Mouse (Mus musculus): ENCODE data around the gene Map2k5. TPM values are rescaled to one million over a fixed set of nuclear protein-coding genes. Genes with fewer than 3 reads are reported as not detected.

The Map2k5 gene
- polyA plus RNA-seq, 1 experiment from 2014 or later, result 37.3 TPM

GRCm38 (mm10) chr9:63359016-63359415, 18.7 kb downstream of the Map2k5 start:
- no peak for DNase-seq
- ATAC-seq (ENCODE audit: insufficient read depth), result no peak
- 77% methylated on average over 5 of the region's 5 CpGs for WGBS

GRCm38 (mm10) chr9:63356721-63357120, 21.0 kb downstream of the Map2k5 start:
- Histone ChIP-seq H3K4me3 (ENCODE audit: low read depth, low read length) (no peak overlapping the region), H3K36me3 (ENCODE audit: insufficient read depth) (peaks cover 3% of the 10 kb centered on the region; the same call in 1 of the 2 replicates), H3K27me3 (ENCODE audit: insufficient read depth, low read length) (no peaks in the 10 kb centered on the region), H3K9ac (no peak overlapping the region), H3K4me1 (ENCODE audit: insufficient read depth) (no peaks in the 10 kb centered on the region), H3K27ac (ENCODE audit: low read depth) (no peak overlapping the region), H3K9me3 (ENCODE audit: low read depth, low read length) (no peaks in the 10 kb centered on the region), H3K4me2 (no peak overlapping the region)
- WGBS, result 82% methylated on average over 4 of the region's 4 CpGs
- ATAC-seq (ENCODE audit: insufficient read depth) (no peak), DNase-seq (no peak)
- TF ChIP-seq CTCF (IDR thresholded peaks at IDR 0.05; ENCODE audit: low read depth), result no peak

More at GRCm38 (mm10) chr9:63359016-63359415, 18.7 kb downstream of the Map2k5 start:
- Histone ChIP-seq H3K36me3 (ENCODE audit: insufficient read depth) (peaks cover 3% of the 10 kb centered on the region; the same call in 1 of the 2 replicates), H3K4me1 (ENCODE audit: insufficient read depth) (no peaks in the 10 kb centered on the region), H3K27ac (ENCODE audit: low read depth) (no peak overlapping the region), H3K9ac (no peak overlapping the region), H3K9me3 (ENCODE audit: low read depth, low read length) (no peaks in the 10 kb centered on the region), H3K27me3 (ENCODE audit: insufficient read depth, low read length) (no peaks in the 10 kb centered on the region), H3K4me3 (ENCODE audit: low read depth, low read length) (no peak overlapping the region), H3K4me2 (no peak overlapping the region)
- TF ChIP-seq CTCF (IDR thresholded peaks at IDR 0.05; ENCODE audit: low read depth), result no peak

GRCm38 (mm10) chr9:63356278-63356677, 21.4 kb downstream of the Map2k5 start:
- Histone ChIP-seq H3K36me3 (ENCODE audit: insufficient read depth) (peaks cover 3% of the 10 kb centered on the region; the same call in 1 of the 2 replicates), H3K27ac (ENCODE audit: low read depth) (no peak overlapping the region), H3K4me3 (ENCODE audit: low read depth, low read length) (no peak overlapping the region), H3K4me2 (no peak overlapping the region), H3K9ac (no peak overlapping the region), H3K9me3 (ENCODE audit: low read depth, low read length) (no peaks in the 10 kb centered on the region), H3K27me3 (ENCODE audit: insufficient read depth, low read length) (no peaks in the 10 kb centered on the region), H3K4me1 (ENCODE audit: insufficient read depth) (no peaks in the 10 kb centered on the region)
- WGBS, result 73% methylated on average over 9 of the region's 9 CpGs
- DNase-seq (no peak), ATAC-seq (ENCODE audit: insufficient read depth) (no peak)
- TF ChIP-seq CTCF (IDR thresholded peaks at IDR 0.05; ENCODE audit: low read depth), result no peak

GRCm38 (mm10) chr9:63354168-63354567, 23.5 kb downstream of the Map2k5 start:
- H3K27ac ChIP-seq (ENCODE audit: low read depth), result no peak overlapping the region
- peak; percentile 29 for DNase-seq
- TF ChIP-seq CTCF (IDR thresholded peaks at IDR 0.05; ENCODE audit: low read depth), result no peak
- H3K27me3 ChIP-seq (ENCODE audit: insufficient read depth, low read length), result no peaks in the 10 kb centered on the region
- H3K4me2 ChIP-seq, result no peak overlapping the region
- H3K36me3 ChIP-seq (ENCODE audit: insufficient read depth), result peaks cover 3% of the 10 kb centered on the region; the same call in 1 of the 2 replicates
- WGBS, result 76% methylated on average over 4 of the region's 4 CpGs
- no peaks in the 10 kb centered on the region for H3K9me3 ChIP-seq (ENCODE audit: low read depth, low read length)
- H3K4me1 ChIP-seq (ENCODE audit: insufficient read depth), result no peaks in the 10 kb centered on the region
- no peak overlapping the region for H3K9ac ChIP-seq
- no peak for ATAC-seq (ENCODE audit: insufficient read depth)
- H3K4me3 ChIP-seq (ENCODE audit: low read depth, low read length), result no peak overlapping the region

- no peak overlapping the region for H3K9ac ChIP-seq
- no peak overlapping the region for H3K4me3 ChIP-seq (ENCODE audit: low read depth, low read length)
- no peak for DNase-seq
- no peaks in the 10 kb centered on the region for H3K9me3 ChIP-seq (ENCODE audit: low read depth, low read length)
- H3K36me3 ChIP-seq (ENCODE audit: insufficient read depth), result no peaks in the 10 kb centered on the region
- no peaks in the 10 kb centered on the region for H3K27me3 ChIP-seq (ENCODE audit: insufficient read depth, low read length)
- no peak for TF ChIP-seq CTCF (IDR thresholded peaks at IDR 0.05; ENCODE audit: low read depth)
- H3K4me1 ChIP-seq (ENCODE audit: insufficient read depth), result no peaks in the 10 kb centered on the region
- H3K4me2 ChIP-seq, result no peak overlapping the region
- WGBS, result 89% methylated on average over 8 of the region's 8 CpGs
- no peak for ATAC-seq (ENCODE audit: insufficient read depth)
- H3K27ac ChIP-seq (ENCODE audit: low read depth), result no peak overlapping the region
Measured at GRCm38 (mm10) chr9:63350030-63350429, 27.7 kb downstream of the Map2k5 start.

GRCm38 (mm10) chr9:63349241-63349640, 28.5 kb downstream of the Map2k5 start:
- Histone ChIP-seq H3K36me3 (ENCODE audit: insufficient read depth) (no peaks in the 10 kb centered on the region), H3K4me1 (ENCODE audit: insufficient read depth) (no peaks in the 10 kb centered on the region), H3K27me3 (ENCODE audit: insufficient read depth, low read length) (no peaks in the 10 kb centered on the region), H3K4me2 (no peak overlapping the region), H3K4me3 (ENCODE audit: low read depth, low read length) (no peak overlapping the region), H3K27ac (ENCODE audit: low read depth) (no peak overlapping the region), H3K9ac (no peak overlapping the region), H3K9me3 (ENCODE audit: low read depth, low read length) (no peaks in the 10 kb centered on the region)
- TF ChIP-seq CTCF (IDR thresholded peaks at IDR 0.05; ENCODE audit: low read depth), result no peak
- no peak for DNase-seq
- ATAC-seq (ENCODE audit: insufficient read depth), result no peak
- 63% methylated on average over 3 of the region's 3 CpGs for whole genome bisulfite sequencing

GRCm38 (mm10) chr9:63348146-63348545, 29.6 kb downstream of the Map2k5 start:
- Histone ChIP-seq H3K36me3 (ENCODE audit: insufficient read depth) (no peaks in the 10 kb centered on the region), H3K4me2 (no peak overlapping the region), H3K27me3 (ENCODE audit: insufficient read depth, low read length) (no peaks in the 10 kb centered on the region), H3K9ac (no peak overlapping the region), H3K4me1 (ENCODE audit: insufficient read depth) (no peaks in the 10 kb centered on the region), H3K9me3 (ENCODE audit: low read depth, low read length) (no peaks in the 10 kb centered on the region), H3K27ac (ENCODE audit: low read depth) (no peak overlapping the region), H3K4me3 (ENCODE audit: low read depth, low read length) (no peak overlapping the region)
- 86% methylated on average over 1 of the region's 1 CpGs for WGBS
- DNase-seq, result no peak
- no peak for ATAC-seq (ENCODE audit: insufficient read depth)
- TF ChIP-seq CTCF (IDR thresholded peaks at IDR 0.05; ENCODE audit: low read depth), result no peak

- Histone ChIP-seq H3K9me3 (ENCODE audit: low read depth, low read length) (no peaks in the 10 kb centered on the region), H3K4me1 (ENCODE audit: insufficient read depth) (no peaks in the 10 kb centered on the region), H3K27me3 (ENCODE audit: insufficient read depth, low read length) (no peaks in the 10 kb centered on the region), H3K36me3 (ENCODE audit: insufficient read depth) (no peaks in the 10 kb centered on the region), H3K4me2 (no peak overlapping the region), H3K4me3 (ENCODE audit: low read depth, low read length) (no peak overlapping the region), H3K9ac (no peak overlapping the region), H3K27ac (ENCODE audit: low read depth) (no peak overlapping the region)
- no peak for TF ChIP-seq CTCF (IDR thresholded peaks at IDR 0.05; ENCODE audit: low read depth)
- DNase-seq (no peak), ATAC-seq (ENCODE audit: insufficient read depth) (no peak)
- WGBS, result 84% methylated on average over 6 of the region's 6 CpGs
Measured at GRCm38 (mm10) chr9:63346029-63346428, 31.7 kb downstream of the Map2k5 start.
